Mouse (Mus musculus) forebrain, embryonic 11.5 days (tissue): ENCODE data around the gene Gk5. TPM values are rescaled to one million over a fixed set of nuclear protein-coding genes. Genes with fewer than 3 reads are reported as not detected.

ENCODE experiments used
- ATAC-seq: fragments of 200-750 bp; cut with Nextera tagmentation; replicated peaks from 2 replicates; pipeline ENCODE4 v1.8.0; 2017; ENCODE audit warnings: moderate TSS enrichment; ENCODE audit not compliant: low FRiP score
- DNase-seq: peaks from one replicate; pipeline ENCODE4 v3.0.0-alpha.2; 2017; ENCODE audit warnings: low spot score
- H3K27ac ChIP-seq: fragments of 300-500 bp; sonication (generic); 2 replicates; pipeline ENCODE4 v1.5.1; 2014; ENCODE audit warnings: low read depth, low read length
- H3K27me3 ChIP-seq: fragments of 300-500 bp; sonication (generic); 2 replicates; pipeline ENCODE4 v1.6.1; 2014; ENCODE audit warnings: mild to moderate bottlenecking, low read length, mixed read lengths; ENCODE audit not compliant: control insufficient read depth, insufficient read depth
- H3K36me3 ChIP-seq: fragments of 300-500 bp; sonication (generic); 2 replicates; pipeline ENCODE4 v1.6.1; 2014; ENCODE audit warnings: mild to moderate bottlenecking, low read length, moderate library complexity, mixed read lengths; ENCODE audit not compliant: control insufficient read depth, insufficient read depth
- H3K4me1 ChIP-seq: fragments of 300-500 bp; sonication (generic); replicated peaks from 2 replicates; pipeline ENCODE4 v1.6.1; 2014; ENCODE audit warnings: low read length, mixed read lengths; ENCODE audit not compliant: control insufficient read depth, insufficient read depth
- H3K4me2 ChIP-seq: fragments of 300-500 bp; sonication (generic); 2 replicates; pipeline ENCODE4 v1.6.1; 2014; ENCODE audit warnings: low read depth, mild to moderate bottlenecking, low read length, moderate library complexity, mixed read lengths; ENCODE audit not compliant: severe bottlenecking
- H3K4me3 ChIP-seq: fragments of 300-500 bp; sonication (generic); 2 replicates; pipeline ENCODE4 v1.5.1; 2014; ENCODE audit warnings: low read depth, low read length
- H3K9ac ChIP-seq: fragments of 300-500 bp; sonication (generic); 2 replicates; pipeline ENCODE4 v1.6.1; 2014; ENCODE audit warnings: low read length
- H3K9me3 ChIP-seq: fragments of 300-500 bp; sonication (generic); 2 replicates; pipeline ENCODE4 v1.6.1; 2016; ENCODE audit warnings: low read length, mixed read lengths; ENCODE audit not compliant: control insufficient read depth
- WGBS: fragments of 180-500 bp; shearing (Covaris S2); extraction: QIAGEN DNeasy Blood & Tissue Kit; methylation state at CpG from one replicate; pipeline ENCODE4 v1.1.7; 2014; 5-methylcytosine and 5-hydroxymethylcytosine counted together
- polyA plus RNA-seq: library from polyadenylated mRNA; unstranded; fragments of >200 nt; fragmentation: Nextera tagmentation; extraction: Ambion mirVana; gene quantifications from 2 replicates; pipeline ENCODE4 v1.2.1, GENCODE M21; 2014

The Gk5 gene
- polyA plus RNA-seq, 1 experiment from 2014 or later: 3.9 TPM

GRCm38 (mm10) chr9:96195885-96196622, 76.9 kb downstream of the Gk5 start, which contains the start of gene Tfdp2:
Tfdp2 (plus strand) TSS chr9:96196275.
- peak; percentile 95 for DNase-seq
- Histone ChIP-seq H3K36me3 (no peaks in the 10 kb centered on the region), H3K4me1 (peaks cover 2% of the 10 kb centered on the region; the same call in 1 of the 2 replicates), H3K27me3 (no peaks in the 10 kb centered on the region), H3K4me3 (peak within 1 kb of the TSS; percentile 79), H3K27ac (peak within 1 kb of the TSS; percentile 37), H3K9me3 (no peaks in the 10 kb centered on the region), H3K9ac (peak within 1 kb of the TSS; percentile 84), H3K4me2 (peak within 1 kb of the TSS; percentile 97)
- under 1% methylated on average over 80 of the region's 81 CpGs for WGBS
- ATAC-seq: peak; percentile 99

GRCm38 (mm10) chr9:96196636-96197181, 77.5 kb downstream of the Gk5 start:
- ATAC-seq (no peak), DNase-seq (peak; percentile 75)
- no peaks in the 10 kb centered on the region for H3K36me3 ChIP-seq
- WGBS: under 1% methylated on average over 20 of the region's 20 CpGs
- peak overlapping the region; percentile 84 for H3K9ac ChIP-seq
- peak overlapping the region; percentile 97 for H3K4me2 ChIP-seq
- H3K27me3 ChIP-seq: no peaks in the 10 kb centered on the region
- H3K9me3 ChIP-seq: no peaks in the 10 kb centered on the region
- H3K4me1 ChIP-seq: peaks cover 2% of the 10 kb centered on the region; the same call in 1 of the 2 replicates
- H3K27ac ChIP-seq: peak overlapping the region; percentile 37
- peak overlapping the region; percentile 79 for H3K4me3 ChIP-seq

GRCm38 (mm10) chr9:96197806-96198205, 78.6 kb downstream of the Gk5 start:
- Histone ChIP-seq H3K27ac (no peak overlapping the region), H3K4me3 (no peak overlapping the region; the same call in 1 of the 2 replicates), H3K27me3 (no peaks in the 10 kb centered on the region), H3K9ac (no peak overlapping the region; the same call in 1 of the 2 replicates), H3K36me3 (no peaks in the 10 kb centered on the region), H3K9me3 (no peaks in the 10 kb centered on the region), H3K4me1 (peaks cover 2% of the 10 kb centered on the region; the same call in 1 of the 2 replicates), H3K4me2 (peak overlapping the region; percentile 97; the same call in 1 of the 2 replicates)
- 75% methylated on average over 9 of the region's 9 CpGs for WGBS
- ATAC-seq: no peak
- no peak for DNase-seq

- H3K4me1 ChIP-seq: no peaks in the 10 kb centered on the region
- no peak overlapping the region for H3K4me3 ChIP-seq
- no peak overlapping the region for H3K9ac ChIP-seq
- 94% methylated on average over 3 of the region's 3 CpGs for WGBS
- no peak overlapping the region for H3K27ac ChIP-seq
- DNase-seq: no peak
- no peaks in the 10 kb centered on the region for H3K36me3 ChIP-seq
- no peaks in the 10 kb centered on the region for H3K9me3 ChIP-seq
- H3K4me2 ChIP-seq: no peak overlapping the region
- no peak for ATAC-seq
- no peaks in the 10 kb centered on the region for H3K27me3 ChIP-seq
Observed at GRCm38 (mm10) chr9:96203663-96204062, 84.5 kb downstream of the Gk5 start.

GRCm38 (mm10) chr9:96207428-96207827, 88.3 kb downstream of the Gk5 start:
- Histone ChIP-seq H3K27ac (no peak overlapping the region), H3K4me1 (no peaks in the 10 kb centered on the region), H3K9me3 (no peaks in the 10 kb centered on the region), H3K27me3 (no peaks in the 10 kb centered on the region), H3K4me3 (no peak overlapping the region), H3K4me2 (no peak overlapping the region), H3K9ac (no peak overlapping the region), H3K36me3 (no peaks in the 10 kb centered on the region)
- DNase-seq: no peak
- no peak for ATAC-seq
- 92% methylated on average over 3 of the region's 3 CpGs for WGBS

- Histone ChIP-seq H3K4me1 (no peaks in the 10 kb centered on the region), H3K9me3 (no peaks in the 10 kb centered on the region), H3K27me3 (no peaks in the 10 kb centered on the region), H3K36me3 (no peaks in the 10 kb centered on the region), H3K9ac (no peak overlapping the region), H3K4me2 (no peak overlapping the region), H3K27ac (no peak overlapping the region), H3K4me3 (no peak overlapping the region)
- WGBS: 97% methylated on average over 3 of the region's 3 CpGs
- ATAC-seq (no peak), DNase-seq (no peak)
Observed at GRCm38 (mm10) chr9:96213036-96213645, 94.0 kb downstream of the Gk5 start.

GRCm38 (mm10) chr9:96214171-96214570, 95.0 kb downstream of the Gk5 start:
- Histone ChIP-seq H3K4me3 (no peak overlapping the region), H3K27me3 (no peaks in the 10 kb centered on the region), H3K27ac (no peak overlapping the region), H3K9ac (no peak overlapping the region), H3K9me3 (no peaks in the 10 kb centered on the region), H3K4me2 (no peak overlapping the region), H3K4me1 (no peaks in the 10 kb centered on the region), H3K36me3 (no peaks in the 10 kb centered on the region)
- no peak for DNase-seq
- ATAC-seq: no peak
- WGBS: 93% methylated on average over 2 of the region's 2 CpGs

- H3K27me3 ChIP-seq: no peaks in the 10 kb centered on the region
- H3K9ac ChIP-seq: no peak overlapping the region
- no peak for DNase-seq
- H3K36me3 ChIP-seq: no peaks in the 10 kb centered on the region
- 93% methylated on average over 1 of the region's 1 CpGs for WGBS
- H3K4me3 ChIP-seq: no peak overlapping the region
- no peaks in the 10 kb centered on the region for H3K4me1 ChIP-seq
- H3K27ac ChIP-seq: no peak overlapping the region
- H3K9me3 ChIP-seq: no peaks in the 10 kb centered on the region
- H3K4me2 ChIP-seq: no peak overlapping the region
- no peak for ATAC-seq
Observed at GRCm38 (mm10) chr9:96217299-96217698, 98.1 kb downstream of the Gk5 start.
